ENCODE assay signal across 8 mouse cellular contexts in genomic region chr17:27134187-27134586, GRCm38 (mm10). TPM values are rescaled to one million over a fixed set of nuclear protein-coding genes. Genes with fewer than 3 reads are reported as not detected.
DNase-seq lines count a peak whose midpoint lies in the region; ATAC-seq and TF ChIP-seq lines count a peak whose summit lies in the region.

No protein-coding gene starts in this region.

- H3K4me1 ChIP-seq in limb, embryonic 12.5 days (replicated peaks): peaks cover 65% of the 10 kb centered on the region
- H3K4me1 ChIP-seq in neural tube, embryonic 12.5 days: peaks cover 44% of the 10 kb centered on the region

- H3K4me3 ChIP-seq in left cerebral cortex, adult 2 months: peak overlapping the region; percentile 78
- peak overlapping the region; percentile 74 for H3K4me3 ChIP-seq in limb, embryonic 12.5 days (replicated peaks)
- H3K4me3 ChIP-seq in neural tube, embryonic 12.5 days: peak overlapping the region; percentile 61; the same call in 1 of the 2 replicates

- peak overlapping the region; percentile 68; the same call in 1 of the 2 replicates for H3K9ac ChIP-seq in limb, embryonic 12.5 days (replicated peaks)
- H3K9ac ChIP-seq in neural tube, embryonic 12.5 days: no peak overlapping the region

- H3K4me2 ChIP-seq in limb, embryonic 12.5 days: peak overlapping the region; percentile 51
- peak overlapping the region; percentile 54 for H3K4me2 ChIP-seq in neural tube, embryonic 12.5 days (replicated peaks)

- H3K36me3 ChIP-seq in limb, embryonic 12.5 days: peaks cover 5% of the 10 kb centered on the region; the same call in 1 of the 2 replicates
- no peaks in the 10 kb centered on the region for H3K36me3 ChIP-seq in neural tube, embryonic 12.5 days

- intact Hi-C loops in left cerebral cortex, adult 2 months (cut with DNase I): loop anchor here (5.0 kb wide), 2 partner anchors 202 to 703 kb away; partner anchors contain the start of genes Phf1 and Snrpc

- H3K27me3 ChIP-seq in limb, embryonic 12.5 days: peaks cover 5% of the 10 kb centered on the region; the same call in 1 of the 2 replicates
- H3K27me3 ChIP-seq in neural tube, embryonic 12.5 days (replicated peaks): no peaks in the 10 kb centered on the region

- H3K9me3 ChIP-seq in limb, embryonic 12.5 days: no peaks in the 10 kb centered on the region
- H3K9me3 ChIP-seq in neural tube, embryonic 12.5 days: no peaks in the 10 kb centered on the region

- DNase-seq in left cerebral cortex, adult 2 months (ENCODE audit: extremely low spot score in 1 of 2, low spot score in 2 of 2): no peak
- no peak for DNase-seq in left cerebral cortex, adult 18-20 months (ENCODE audit: low spot score in 2 of 2)
- no peak for DNase-seq in thymus, postnatal 36 days
- DNase-seq in left cerebral cortex, adult 8-10 months (ENCODE audit: low spot score in 2 of 2): no peak
- DNase-seq in retina, postnatal 1 day: no peak

- 65% methylated on average over 7 of the region's 9 CpGs for WGBS in limb, embryonic 12.5 days
- WGBS in neural tube, embryonic 12.5 days: 30% methylated on average over 9 of the region's 9 CpGs

- peak; percentile 34 for ATAC-seq in erythroblast, adult 5-6 weeks (replicated peaks; ENCODE audit: low FRiP score, poor library complexity, severe bottlenecking)
- ATAC-seq in limb, embryonic 12.5 days (ENCODE audit: insufficient number of reproducible peaks, insufficient read depth, low FRiP score, low TSS enrichment, low read depth): peak; percentile 12; the same call in 1 of the 2 replicates
- ATAC-seq in neural tube, embryonic 12.5 days (ENCODE audit: low FRiP score, low read depth): 0 out of 2 replicates have a peak, but pooled peaks have one; percentile 5

- H3K27ac ChIP-seq in left cerebral cortex, adult 2 months: peak overlapping the region; percentile 95
- no peak overlapping the region for H3K27ac ChIP-seq in limb, embryonic 12.5 days
- no peak overlapping the region for H3K27ac ChIP-seq in neural tube, embryonic 12.5 days

- TF ChIP-seq CTCF in left cerebral cortex, adult 2 months (IDR thresholded peaks at IDR 0.05): no peak

RNA-seq across cellular contexts. Expression of gene Uqcc2, which starts 0.5 kb away (rescaled TPM):
- 100 to 1,000 TPM; 215 to 245 TPM for total RNA-seq in left cerebral cortex, adult 2 months (2021)
- 100 to 1,000 TPM; 242 to 270 TPM for total RNA-seq in left cerebral cortex, adult 18-20 months (2021)
- total RNA-seq in erythroblast, adult 5-6 weeks (2015; ENCODE audit: low replicate concordance): 37.1 and 39.7 TPM in 2 replicates
- 19.8 and 25.6 TPM in 2 replicates for total RNA-seq in erythroblast, adult 5-6 weeks (2017; ENCODE audit: low replicate concordance)
- polyA plus RNA-seq in limb, embryonic 12.5 days (2016; fragmentation: Nextera tagmentation; extraction: Ambion mirVana): 350 and 361 TPM in 2 replicates
- 307 and 321 TPM in 2 replicates for polyA plus RNA-seq in neural tube, embryonic 12.5 days (2016; fragmentation: Nextera tagmentation; extraction: Ambion mirVana)
- total RNA-seq in left cerebral cortex, adult 8-10 months (2022): 100 to 1,000 TPM; 226 to 249 (median 237) TPM

RNA-seq across cellular contexts. Expression of gene Ip6k3, which starts 33.4 kb away (rescaled TPM):
- total RNA-seq in left cerebral cortex, adult 2 months (2021): under 1 TPM; 0.38 to 0.47 TPM
- under 1 TPM; 0.60 to 0.70 TPM for total RNA-seq in left cerebral cortex, adult 18-20 months (2021)
- not detected in 2 replicates for total RNA-seq in erythroblast, adult 5-6 weeks (2015; ENCODE audit: low replicate concordance)
- not detected in 2 replicates for total RNA-seq in erythroblast, adult 5-6 weeks (2017; ENCODE audit: low replicate concordance)
- polyA plus RNA-seq in limb, embryonic 12.5 days (2016; fragmentation: Nextera tagmentation; extraction: Ambion mirVana): 0.20 and 0.45 TPM in 2 replicates
- 0.18 and 0.38 TPM in 2 replicates for polyA plus RNA-seq in neural tube, embryonic 12.5 days (2016; fragmentation: Nextera tagmentation; extraction: Ambion mirVana)
- total RNA-seq in left cerebral cortex, adult 8-10 months (2022): 1 to 10 TPM in 3 of 4 experiments, under 1 TPM in 1; 0.74 to 2.6 (median 1.6) TPM

Comparison
In these comparisons a context has a peak if more than half of its experiments do, and no peak if none do; other contexts are left out.
1. RNA of gene Uqcc2, which starts 0.5 kb away (total RNA-seq): 242 to 270 TPM in left cerebral cortex, adult 18-20 months, 215 to 245 TPM in left cerebral cortex, adult 2 months and 226 to 249 TPM in left cerebral cortex, adult 8-10 months; 19.8 to 39.7 TPM in erythroblast, adult 5-6 weeks; every median in the first group is over 4 times any median in the second.
2. Peak in every context shown above with its lines, with median percentiles within 50 percentile points of each other: H3K4me3 ChIP-seq and ATAC-seq.